Mouse (Mus musculus) midbrain, embryonic 11.5 days (tissue): ENCODE measurements around the gene Cdx2. TPM values are rescaled to one million over a fixed set of nuclear protein-coding genes. Genes with fewer than 3 reads are reported as not detected.

ENCODE experiments used
- ATAC-seq: fragments of 200-750 bp; cut with Nextera tagmentation; 2 replicates; pipeline ENCODE4 v1.8.0; 2017; ENCODE audit warnings: moderate TSS enrichment, moderate library complexity; ENCODE audit not compliant: low FRiP score
- DNase-seq: peaks from one replicate; pipeline ENCODE4 v3.0.0; 2015; ENCODE audit warnings: low spot score; ENCODE audit errors: missing footprints
- H3K27ac ChIP-seq: fragments of 300-500 bp; sonication (generic); 2 replicates; pipeline ENCODE4 v1.5.1; 2014; ENCODE audit warnings: low read depth, low read length
- H3K27me3 ChIP-seq: fragments of 300-500 bp; sonication (generic); 2 replicates; pipeline ENCODE4 v1.6.1; 2014; ENCODE audit warnings: mild to moderate bottlenecking, low read length, moderate library complexity, mixed read lengths; ENCODE audit not compliant: control insufficient read depth, insufficient read depth
- H3K36me3 ChIP-seq: fragments of 300-500 bp; sonication (generic); 2 replicates; pipeline ENCODE4 v1.6.1; 2014; ENCODE audit warnings: mild to moderate bottlenecking, low read length, moderate library complexity, mixed read lengths; ENCODE audit not compliant: control insufficient read depth, insufficient read depth
- H3K4me1 ChIP-seq: fragments of 300-500 bp; sonication (generic); 2 replicates; pipeline ENCODE4 v1.6.1; 2014; ENCODE audit warnings: low read length; ENCODE audit not compliant: control insufficient read depth, insufficient read depth
- H3K4me2 ChIP-seq: fragments of 300-500 bp; sonication (generic); 2 replicates; pipeline ENCODE4 v1.6.1; 2014; ENCODE audit warnings: mild to moderate bottlenecking, moderate library complexity
- H3K4me3 ChIP-seq: fragments of 300-500 bp; sonication (generic); 2 replicates; pipeline ENCODE4 v1.5.1; 2014; ENCODE audit warnings: low read depth, low read length
- H3K9ac ChIP-seq: fragments of 300-500 bp; sonication (generic); 2 replicates; pipeline ENCODE4 v1.6.1; 2014; ENCODE audit warnings: low read length
- H3K9me3 ChIP-seq: fragments of 300-500 bp; sonication (generic); 2 replicates; pipeline ENCODE4 v1.6.1; 2016; ENCODE audit warnings: low read length; ENCODE audit not compliant: control insufficient read depth
- WGBS: fragments of 180-500 bp; shearing (Covaris S2); extraction: QIAGEN DNeasy Blood & Tissue Kit; methylation state at CpG from one replicate; pipeline ENCODE4 v1.1.7; 2014; 5-methylcytosine and 5-hydroxymethylcytosine counted together
- polyA plus RNA-seq: library from polyadenylated mRNA; unstranded; fragments of >200 nt; fragmentation: Nextera tagmentation; extraction: Ambion mirVana; gene quantifications from 2 replicates; pipeline ENCODE4 v1.2.1, GENCODE M21; 2014

Cdx2 gene
- polyA plus RNA-seq, 1 experiment from 2014 or later = not detected

- Histone ChIP-seq H3K36me3 (no peaks in the 10 kb centered on the region), H3K4me3 (no peak overlapping the region), H3K4me2 (no peak overlapping the region), H3K9me3 (no peaks in the 10 kb centered on the region), H3K9ac (no peak overlapping the region), H3K4me1 (no peaks in the 10 kb centered on the region), H3K27ac (no peak overlapping the region), H3K27me3 (peaks cover 19% of the 10 kb centered on the region)
- DNase-seq = no peak
- WGBS = 70% methylated on average over 4 of the region's 4 CpGs
- no peak for ATAC-seq
These were observed 22.7 kb downstream of the Cdx2 start for GRCm38 (mm10) chr5:147284365-147284764.

- DNase-seq (peak; percentile 89), ATAC-seq (no peak)
- Histone ChIP-seq H3K4me1 (no peaks in the 10 kb centered on the region), H3K36me3 (no peaks in the 10 kb centered on the region), H3K27me3 (peaks cover 84% of the 10 kb centered on the region), H3K4me3 (no peak overlapping the region), H3K9me3 (peaks cover 2% of the 10 kb centered on the region; the same call in 1 of the 2 replicates), H3K4me2 (no peak overlapping the region), H3K9ac (no peak overlapping the region), H3K27ac (no peak overlapping the region)
- WGBS = under 1% methylated on average over 13 of the region's 13 CpGs
These were observed 29.5 kb downstream of the Cdx2 start for GRCm38 (mm10) chr5:147277547-147277925.

- DNase-seq (peak; percentile 93), ATAC-seq (no peak)
- Histone ChIP-seq H3K4me2 (no peak overlapping the region), H3K36me3 (no peaks in the 10 kb centered on the region), H3K27ac (no peak overlapping the region), H3K9me3 (peaks cover 2% of the 10 kb centered on the region; the same call in 1 of the 2 replicates), H3K4me1 (no peaks in the 10 kb centered on the region), H3K27me3 (peaks cover 90% of the 10 kb centered on the region), H3K4me3 (no peak overlapping the region), H3K9ac (no peak overlapping the region)
- 2% methylated on average over 18 of the region's 18 CpGs for WGBS
These were observed 30.1 kb downstream of the Cdx2 start for GRCm38 (mm10) chr5:147276701-147277546.

GRCm38 (mm10) chr5:147275761-147276160, 31.3 kb downstream of the Cdx2 start:
- WGBS = 18% methylated on average over 3 of the region's 3 CpGs
- no peak for ATAC-seq
- H3K4me2 ChIP-seq = no peak overlapping the region
- peaks cover 2% of the 10 kb centered on the region; the same call in 1 of the 2 replicates for H3K9me3 ChIP-seq
- H3K4me1 ChIP-seq = no peaks in the 10 kb centered on the region
- no peaks in the 10 kb centered on the region for H3K36me3 ChIP-seq
- peak; percentile 91 for DNase-seq
- no peak overlapping the region for H3K4me3 ChIP-seq
- H3K27me3 ChIP-seq = peaks cover 96% of the 10 kb centered on the region
- H3K9ac ChIP-seq = no peak overlapping the region
- no peak overlapping the region for H3K27ac ChIP-seq

- WGBS = under 1% methylated on average over 48 of the region's 48 CpGs
- no peaks in the 10 kb centered on the region for H3K4me1 ChIP-seq
- H3K27me3 ChIP-seq = peaks cover 97% of the 10 kb centered on the region
- no peak overlapping the region for H3K4me3 ChIP-seq
- ATAC-seq (0 out of 2 replicates have a peak, but pooled peaks have one; percentile 11), DNase-seq (peak; percentile 95)
- no peak overlapping the region for H3K9ac ChIP-seq
- H3K9me3 ChIP-seq = peaks cover 2% of the 10 kb centered on the region; the same call in 1 of the 2 replicates
- H3K36me3 ChIP-seq = no peaks in the 10 kb centered on the region
- no peak overlapping the region for H3K27ac ChIP-seq
- no peak overlapping the region for H3K4me2 ChIP-seq
These were observed 32.6 kb downstream of the Cdx2 start for GRCm38 (mm10) chr5:147274174-147275141.

GRCm38 (mm10) chr5:147272808-147273345, 34.2 kb downstream of the Cdx2 start:
- Histone ChIP-seq H3K36me3 (no peaks in the 10 kb centered on the region), H3K4me1 (no peaks in the 10 kb centered on the region), H3K9me3 (peaks cover 2% of the 10 kb centered on the region; the same call in 1 of the 2 replicates), H3K27ac (no peak overlapping the region), H3K9ac (no peak overlapping the region), H3K4me3 (no peak overlapping the region), H3K4me2 (no peak overlapping the region), H3K27me3 (peaks cover 97% of the 10 kb centered on the region)
- ATAC-seq (no peak), DNase-seq (peak; percentile 96)
- 3% methylated on average over 10 of the region's 10 CpGs for WGBS

GRCm38 (mm10) chr5:147272046-147272807, 34.8 kb downstream of the Cdx2 start:
- H3K4me1 ChIP-seq = no peaks in the 10 kb centered on the region
- H3K36me3 ChIP-seq = no peaks in the 10 kb centered on the region
- H3K9me3 ChIP-seq = peaks cover 2% of the 10 kb centered on the region; the same call in 1 of the 2 replicates
- no peak overlapping the region for H3K9ac ChIP-seq
- no peak overlapping the region for H3K4me3 ChIP-seq
- WGBS = 2% methylated on average over 12 of the region's 12 CpGs
- DNase-seq (peak; percentile 95), ATAC-seq (no peak)
- peaks cover 96% of the 10 kb centered on the region for H3K27me3 ChIP-seq
- no peak overlapping the region for H3K27ac ChIP-seq
- no peak overlapping the region for H3K4me2 ChIP-seq
